Mouse (Mus musculus) CH12.LX (cell line): Measurements from ENCODE around the gene Dnajc5. TPM values are rescaled to one million over a fixed set of nuclear protein-coding genes. Genes with fewer than 3 reads are reported as not detected.

Experiments used
- DNase-seq: peaks from one replicate; pipeline ENCODE4 v3.0.0-alpha.2; 2013; ENCODE audit errors: extremely low read depth
- H3K27ac ChIP-seq: 2 replicates; pipeline ENCODE4 v1.5.1; 2012; ENCODE audit warnings: low read depth, mild to moderate bottlenecking, control low read depth, moderate library complexity; ENCODE audit not compliant: insufficient read depth
- H3K27me3 ChIP-seq: replicated peaks from 2 replicates; pipeline ENCODE3; 2012; ENCODE audit warnings: inconsistent platforms
- H3K36me3 ChIP-seq, 2 experiments: replicated peaks in 1 of 2; 2 replicates each; pipeline versions ENCODE3 to v1.6.1; 2012; ENCODE audit warnings: inconsistent platforms in 1 of 2, low read length in 1 of 2, mild to moderate bottlenecking in 1 of 2, mixed read lengths in 1 of 2, moderate library complexity in 1 of 2; ENCODE audit not compliant: control insufficient read depth in 1 of 2, insufficient read depth in 1 of 2
- H3K4me1 ChIP-seq, 2 experiments: 2 replicates each; pipeline ENCODE4 v1.6.1; 2012; ENCODE audit warnings: inconsistent platforms in 1 of 2, moderate library complexity in 1 of 2; ENCODE audit not compliant: insufficient read depth in 2 of 2, control insufficient read depth in 1 of 2
- H3K4me2 ChIP-seq: 2 replicates; pipeline ENCODE4 v1.6.1; 2012; ENCODE audit warnings: low read depth, mild to moderate bottlenecking, control low read depth; ENCODE audit not compliant: poor library complexity, insufficient read depth, severe bottlenecking
- H3K4me3 ChIP-seq, 3 experiments: fragments of 150-350 bp in 1 of 3; sonication (generic) in 1 of 3; replicated peaks in 1 of 3; 2 replicates each; pipeline versions ENCODE3 to v1.5.1; 2011 to 2012; ENCODE audit warnings: low read depth in 2 of 3, low read length in 2 of 3, mild to moderate bottlenecking in 2 of 3, moderate library complexity in 2 of 3, control low read depth in 1 of 3, improper control_type of control experiment in 1 of 3, inconsistent platforms in 1 of 3, mixed read lengths in 1 of 3; ENCODE audit not compliant: poor library complexity in 1 of 3
- H3K79me2 ChIP-seq: replicated peaks from 2 replicates; pipeline ENCODE4 v1.6.1; 2012; ENCODE audit warnings: mild to moderate bottlenecking, moderate library complexity; ENCODE audit not compliant: control insufficient read depth, poor library complexity, insufficient read depth, severe bottlenecking; ENCODE audit errors: extremely low read depth
- H3K9ac ChIP-seq: 2 replicates; pipeline ENCODE4 v1.6.1; 2012; ENCODE audit warnings: low read depth, mild to moderate bottlenecking, control low read depth, moderate library complexity; ENCODE audit not compliant: insufficient read depth
- H3K9me3 ChIP-seq: replicated peaks from 2 replicates; pipeline ENCODE3; 2012; ENCODE audit warnings: low read length, inconsistent platforms, mixed read lengths
- E2F4 ChIP-seq: IDR thresholded peaks from 2 replicates; pipeline ENCODE4 v1.6.1; 2011; ENCODE audit warnings: low read depth, low read length, improper control_type of control experiment; ENCODE audit not compliant: insufficient replicate concordance
- ETS1 ChIP-seq: conservative IDR thresholded peaks from 2 replicates; pipeline ENCODE4 v1.6.1; 2012; ENCODE audit warnings: low read depth, mild to moderate bottlenecking, inconsistent platforms, low read length, improper control_type of control experiment, moderate library complexity
- GABPA ChIP-seq: IDR thresholded peaks from 2 replicates; pipeline ENCODE4 v1.6.1; 2012; ENCODE audit warnings: low read depth, low read length, improper control_type of control experiment, inconsistent platforms; ENCODE audit not compliant: insufficient replicate concordance
- HCFC1 ChIP-seq: IDR thresholded peaks from 2 replicates; pipeline ENCODE4 v1.6.1; 2012; ENCODE audit warnings: low read depth, mild to moderate bottlenecking, inconsistent platforms, low read length, improper control_type of control experiment
- IRF4 ChIP-seq: IDR thresholded peaks from 2 replicates; pipeline ENCODE4 v1.6.1; 2014; ENCODE audit warnings: low read depth, mild to moderate bottlenecking, inconsistent platforms, low read length, improper control_type of control experiment
- JUND ChIP-seq: conservative IDR thresholded peaks from 2 replicates; pipeline ENCODE4 v1.6.1; 2011; ENCODE audit warnings: low read depth, low read length, improper control_type of control experiment
- MAFK ChIP-seq: IDR thresholded peaks from 2 replicates; pipeline ENCODE4 v1.6.1; 2011; ENCODE audit warnings: low read length, improper control_type of control experiment; ENCODE audit not compliant: insufficient replicate concordance
- MEF2A ChIP-seq: IDR thresholded peaks from 2 replicates; pipeline ENCODE4 v1.6.1; 2014; ENCODE audit warnings: low read depth, mild to moderate bottlenecking, inconsistent platforms, low read length, improper control_type of control experiment, borderline replicate concordance
- MXI1 ChIP-seq: IDR thresholded peaks from 2 replicates; pipeline ENCODE4 v1.6.1; 2011; ENCODE audit warnings: mild to moderate bottlenecking, low read depth, low read length, improper control_type of control experiment
- POLR2AphosphoS2 ChIP-seq: IDR thresholded peaks from 2 replicates; pipeline ENCODE4 v1.6.1; 2011; ENCODE audit warnings: low read depth, low read length, improper control_type of control experiment
- RAD21 ChIP-seq: IDR thresholded peaks from 2 replicates; pipeline ENCODE4 v1.6.1; 2011; ENCODE audit warnings: low read depth, mild to moderate bottlenecking, low read length, improper control_type of control experiment, moderate library complexity
- SIN3A ChIP-seq: IDR thresholded peaks from 2 replicates; pipeline ENCODE4 v1.6.1; 2012; ENCODE audit warnings: low read length, improper control_type of control experiment, inconsistent platforms
- SMC3 ChIP-seq: IDR thresholded peaks from 2 replicates; pipeline ENCODE4 v1.6.1; 2011; ENCODE audit warnings: low read depth, low read length, improper control_type of control experiment
- TBP ChIP-seq: conservative IDR thresholded peaks from 2 replicates; pipeline ENCODE4 v1.6.1; 2011; ENCODE audit warnings: low read depth, low read length, improper control_type of control experiment
- USF2 ChIP-seq: conservative IDR thresholded peaks from 2 replicates; pipeline ENCODE4 v1.6.1; 2011; ENCODE audit warnings: low read depth, low read length, improper control_type of control experiment
- ZC3H11A ChIP-seq: IDR thresholded peaks from 2 replicates; pipeline ENCODE4 v1.6.1; 2012; ENCODE audit warnings: low read depth, mild to moderate bottlenecking, inconsistent platforms, low read length, improper control_type of control experiment
- ZMIZ1 ChIP-seq: IDR thresholded peaks from 2 replicates; pipeline ENCODE4 v1.6.1; 2012; ENCODE audit warnings: low read depth, mild to moderate bottlenecking, inconsistent platforms, low read length, improper control_type of control experiment
- dilution Hi-C: fragments of 300-500 bp; cut with MboI; formaldehyde crosslinking; loops from 2 replicates; pipeline ENCODE4 v1.14.3; 2020; ENCODE audit warnings: low sequenced_read_pairs; ENCODE audit not compliant: extremely low pct_unique_long_range_greater_than_20kb, extremely low pct_ligation_motif_present
- in situ Hi-C: fragments of 300-500 bp; cut with MboI; formaldehyde crosslinking; loops from 3 replicates; pipeline ENCODE4 v1.14.3; 2019; ENCODE audit warnings: low sequenced_read_pairs, low pct_ligation_motif_present, low pct_unique_long_range_greater_than_20kb, mixed read lengths
- polyA plus RNA-seq: library from polyadenylated mRNA; unstranded; fragments of >175 nt; gene quantifications from 2 replicates; pipeline ENCODE4 v1.2.1, GENCODE M21; 2012; ENCODE audit warnings: low read depth; ENCODE audit not compliant: insufficient read length
- total RNA-seq, 2 experiments: library from RNA; depleted of rRNA; stranded (reverse); fragments of 300-350 nt in 1 of 2; fragments of >200 nt in 1 of 2; gene quantifications; 2 replicates each; pipeline ENCODE4 v1.2.3; 2012 to 2014

Dnajc5 gene
- total and polyA plus RNA-seq, 3 experiments: 51.1 to 54.6 (median 54.5) TPM

DNA sequence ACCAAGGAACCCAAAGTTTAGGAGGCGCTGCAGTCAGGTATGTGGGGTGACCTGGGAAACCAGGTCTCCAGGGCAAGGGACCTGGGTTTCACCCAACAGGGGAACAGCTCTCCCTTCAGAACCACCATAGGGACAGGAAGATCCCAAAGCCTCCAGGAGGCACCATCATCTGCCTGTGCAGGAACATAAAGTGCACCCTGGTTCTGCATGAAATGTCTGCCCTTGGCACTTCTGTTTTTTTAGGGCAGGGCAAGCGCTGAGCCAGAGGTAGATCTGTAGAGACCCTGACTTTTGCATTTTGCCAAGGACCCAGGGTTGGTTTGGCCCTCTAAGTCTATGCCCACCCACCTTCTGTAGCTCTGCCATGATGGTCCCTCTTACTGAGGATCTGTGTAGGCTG, 62.1 kb downstream of the Dnajc5 start:
- Histone ChIP-seq H3K9ac (0 out of 2 replicates have a peak overlapping the region, but pooled peaks have one; percentile 93), H3K79me2 (peaks cover 4% of the 10 kb centered on the region; the same call in 1 of the 2 replicates), H3K27me3 (no peaks in the 10 kb centered on the region), H3K4me3 (peak overlapping the region in 1 of 3 experiments; percentile 75), H3K27ac (no peak overlapping the region), H3K4me2 (peak overlapping the region; percentile 48; the same call in 1 of the 2 replicates), H3K4me1 (peaks cover 3 to 25% of the 10 kb centered on the region in 2 experiments; a peak in 2 of 4 replicates), H3K36me3 (peaks cover 31 to 65% of the 10 kb centered on the region in 2 experiments), H3K9me3 (no peaks in the 10 kb centered on the region)
- TF ChIP-seq ETS1 (no peak), TBP (no peak), ZMIZ1 (no peak), E2F4 (no peak), RAD21 (no peak), MXI1 (no peak)
- dilution Hi-C loops (no loop called here), in situ Hi-C loops (no loop called here)
- no peak for DNase-seq

DNA sequence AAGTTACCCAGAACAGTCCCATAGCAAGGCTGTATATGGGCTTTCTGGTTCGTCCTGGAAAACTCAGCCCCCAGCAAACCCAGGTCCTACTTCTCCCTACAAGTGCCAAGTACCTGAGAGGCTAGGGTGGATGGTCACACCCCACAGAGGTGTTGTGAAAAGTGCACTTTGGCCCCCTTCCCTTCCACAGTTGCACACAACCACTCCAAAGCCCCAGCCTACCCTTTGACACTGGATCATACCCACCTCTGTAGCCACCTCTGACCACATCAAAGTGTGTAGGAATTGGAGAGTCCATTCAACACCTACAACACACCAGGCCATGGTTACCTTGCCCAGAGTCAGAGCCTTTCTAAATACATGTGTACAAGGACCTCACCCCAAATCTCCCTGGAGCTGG, 62.7 kb downstream of the Dnajc5 start:
- in situ Hi-C loops (no loop called here), dilution Hi-C loops (no loop called here)
- Histone ChIP-seq H3K9ac (no peak overlapping the region), H3K4me3 (no peak overlapping the region), H3K4me2 (no peak overlapping the region), H3K9me3 (no peaks in the 10 kb centered on the region), H3K79me2 (peaks cover 4% of the 10 kb centered on the region; the same call in 1 of the 2 replicates), H3K27ac (no peak overlapping the region), H3K36me3 (peaks cover 36 to 70% of the 10 kb centered on the region in 2 experiments), H3K27me3 (no peaks in the 10 kb centered on the region), H3K4me1 (peaks cover 3 to 25% of the 10 kb centered on the region in 2 experiments; a peak in 2 of 4 replicates)
- TF ChIP-seq SIN3A: no peak
- no peak for TF ChIP-seq GABPA
- no peak for TF ChIP-seq ZC3H11A
- no peak for TF ChIP-seq USF2
- no peak for TF ChIP-seq MAFK
- TF ChIP-seq SMC3: no peak
- TF ChIP-seq HCFC1: no peak
- TF ChIP-seq JUND: no peak
- no peak for TF ChIP-seq IRF4
- no peak for TF ChIP-seq MEF2A
- TF ChIP-seq POLR2AphosphoS2: no peak
- no peak for DNase-seq
